In the genomic region with DNA sequence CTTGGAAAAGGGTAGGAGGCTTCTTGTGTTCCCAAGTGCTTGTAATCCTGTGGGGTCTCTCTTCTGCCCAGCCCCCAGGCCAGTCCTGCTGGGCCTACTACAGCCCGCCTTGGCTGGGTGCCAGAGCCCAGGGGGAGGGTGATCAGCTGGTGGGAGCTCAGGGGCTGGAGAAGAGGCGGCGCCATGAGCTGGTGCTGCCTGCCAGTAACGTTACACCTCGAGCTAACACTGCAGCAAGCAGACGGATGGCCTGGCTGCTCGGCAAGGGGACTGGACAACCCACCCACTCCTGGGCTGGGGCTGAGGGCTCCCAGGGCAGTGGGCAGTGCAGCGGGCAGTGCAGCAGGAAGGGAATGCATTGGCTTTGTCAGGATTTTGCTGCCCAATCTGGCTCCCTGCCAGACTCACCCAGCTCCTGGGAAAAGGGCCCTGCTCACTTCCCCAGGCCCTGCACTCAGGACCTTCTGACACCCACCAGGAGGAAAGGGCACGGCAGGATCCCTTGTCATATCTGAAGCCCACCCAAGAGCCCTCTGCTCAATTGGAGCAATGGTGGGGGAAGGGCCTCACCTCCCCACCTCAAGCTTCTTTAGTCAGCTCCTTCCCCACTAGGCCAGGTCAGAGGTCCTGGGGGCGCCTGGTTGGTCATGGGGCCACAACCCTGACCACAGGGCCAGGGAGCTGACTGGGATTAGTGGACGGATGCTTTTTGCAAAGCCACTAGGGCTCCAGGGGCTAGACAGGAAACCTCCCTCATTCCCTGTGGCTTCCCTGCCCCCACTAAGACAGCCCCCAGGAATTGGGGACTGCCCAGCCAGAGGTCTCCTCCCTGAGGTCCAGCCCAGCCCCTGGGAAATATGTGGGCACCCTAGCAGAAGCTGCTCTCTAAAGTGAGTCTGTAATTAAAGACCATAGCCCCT, we compare ENCODE assay signal across 8 mouse cellular contexts. TPM values are rescaled to one million over a fixed set of nuclear protein-coding genes. Genes with fewer than 3 reads are reported as not detected.
A peak's percentile ranks its signal among the peaks of the same experiment; 100 is the strongest.
DNase-seq lines count a peak whose midpoint lies in the region; ATAC-seq lines count a peak whose summit lies in the region.
"Had no signal": no experiment of that assay in that cellular context is flagged by ENCODE, and none has a peak within 500 bp of the region (broad histone marks: within the 10 kb centered on the region; RNA-seq: fewer than 3 reads in every experiment).

No protein-coding gene starts in this region.

- no peaks in the 10 kb centered on the region for H3K36me3 ChIP-seq in forebrain, embryonic 10.5 days (replicated peaks)
- H3K36me3 ChIP-seq in intestine, embryonic 16.5 days (ENCODE audit: control insufficient read depth, insufficient read depth, low read length) = no peaks in the 10 kb centered on the region
- H3K36me3 ChIP-seq in midbrain, embryonic 15.5 days (replicated peaks) = no peaks in the 10 kb centered on the region

- H3K4me1 ChIP-seq in forebrain, embryonic 10.5 days = peaks cover 43% of the 10 kb centered on the region
- H3K4me1 ChIP-seq in intestine, embryonic 16.5 days (ENCODE audit: control insufficient read depth, insufficient read depth, low read length) = peaks cover 41% of the 10 kb centered on the region
- H3K4me1 ChIP-seq in midbrain, embryonic 15.5 days = peaks cover 26% of the 10 kb centered on the region

- H3K9me3 ChIP-seq in forebrain, embryonic 10.5 days = no peaks in the 10 kb centered on the region
- no peaks in the 10 kb centered on the region for H3K9me3 ChIP-seq in intestine, embryonic 16.5 days (ENCODE audit: control insufficient read depth, low read length)
- H3K9me3 ChIP-seq in midbrain, embryonic 15.5 days = no peaks in the 10 kb centered on the region

- 11% methylated on average over 11 of the region's 11 CpGs for WGBS in forebrain, embryonic 10.5 days
- WGBS in intestine, embryonic 16.5 days = 23% methylated on average over 11 of the region's 11 CpGs
- WGBS in midbrain, embryonic 15.5 days = 14% methylated on average over 11 of the region's 11 CpGs

- H3K4me3 ChIP-seq in forebrain, embryonic 10.5 days = peak overlapping the region; percentile 49
- peak overlapping the region; percentile 50 for H3K4me3 ChIP-seq in intestine, embryonic 16.5 days (ENCODE audit: low read length)
- H3K4me3 ChIP-seq in midbrain, embryonic 15.5 days = 0 out of 2 replicates have a peak overlapping the region, but pooled peaks have one; percentile 1

- H3K9ac ChIP-seq in intestine, embryonic 16.5 days (ENCODE audit: low read depth, low read length) = peak overlapping the region; percentile 66
- no peak overlapping the region for H3K9ac ChIP-seq in midbrain, embryonic 15.5 days

- peak overlapping the region; percentile 88 for H3K4me2 ChIP-seq in intestine, embryonic 16.5 days (ENCODE audit: low read depth, low read length)
- H3K4me2 ChIP-seq in midbrain, embryonic 15.5 days = peak overlapping the region; percentile 54

- DNase-seq in right cerebral cortex, postnatal 14 days = peak; percentile 50
- DNase-seq in right cerebral cortex, adult 18-20 months = no peak
- DNase-seq in forebrain, embryonic 10.5 days (ENCODE audit: extremely low spot score, low spot score) = peak; percentile 35
- DNase-seq in urinary bladder, postnatal 14 days (ENCODE audit: low spot score) = no peak

- H3K27me3 ChIP-seq in forebrain, embryonic 10.5 days (ENCODE audit: poor library complexity, severe bottlenecking) = peaks cover 74% of the 10 kb centered on the region
- no peaks in the 10 kb centered on the region for H3K27me3 ChIP-seq in intestine, embryonic 16.5 days (replicated peaks; ENCODE audit: control insufficient read depth, insufficient read depth, low read length)
- peaks cover 10% of the 10 kb centered on the region; the same call in 1 of the 2 replicates for H3K27me3 ChIP-seq in midbrain, embryonic 15.5 days (replicated peaks)

- H3K27ac ChIP-seq in forebrain, embryonic 10.5 days = peak overlapping the region; percentile 63
- H3K27ac ChIP-seq in intestine, embryonic 16.5 days (ENCODE audit: low read length) = peak overlapping the region; percentile 68
- peak overlapping the region; percentile 23; the same call in 1 of the 2 replicates for H3K27ac ChIP-seq in midbrain, embryonic 15.5 days

- peak; percentile 65 for ATAC-seq in intestine, embryonic 16.5 days
- ATAC-seq in midbrain, embryonic 15.5 days (replicated peaks) = peak; percentile 82
- ATAC-seq in erythroid progenitor cell, adult 5-6 weeks (replicated peaks; ENCODE audit: low FRiP score, poor library complexity, severe bottlenecking) = no peak

RNA-seq across cellular contexts. Expression of a gene that starts 1.4 kb away (rescaled TPM):
- 2.5 and 3.1 TPM in 2 replicates for polyA plus RNA-seq in forebrain, embryonic 10.5 days (2016; fragmentation: Nextera tagmentation; extraction: Ambion mirVana)
- 12.4 and 14.0 TPM in 2 replicates for polyA plus RNA-seq in intestine, embryonic 16.5 days (2015; fragmentation: Nextera tagmentation; extraction: Ambion mirVana)
- polyA plus RNA-seq in midbrain, embryonic 15.5 days (2015; fragmentation: Nextera tagmentation; extraction: Ambion mirVana) = 7.2 and 8.7 TPM in 2 replicates
- not detected in 2 replicates for total RNA-seq in erythroid progenitor cell, adult 5-6 weeks (2015; ENCODE audit: low replicate concordance)
- total RNA-seq in erythroid progenitor cell, adult 5-6 weeks (2017; ENCODE audit: low replicate concordance) = 0.39 TPM in 1 of 2 replicates, not detected in the other
- total RNA-seq: common myeloid progenitor, adult 5-6 weeks had no signal

RNA-seq across cellular contexts. Expression of a gene that starts 25.1 kb away (rescaled TPM):
- polyA plus RNA-seq in forebrain, embryonic 10.5 days (2016; fragmentation: Nextera tagmentation; extraction: Ambion mirVana) = 0.89 and 1.0 TPM in 2 replicates
- polyA plus RNA-seq in intestine, embryonic 16.5 days (2015; fragmentation: Nextera tagmentation; extraction: Ambion mirVana) = 2.4 TPM in 2 replicates
- polyA plus RNA-seq in midbrain, embryonic 15.5 days (2015; fragmentation: Nextera tagmentation; extraction: Ambion mirVana) = 37.3 and 38.2 TPM in 2 replicates
- total RNA-seq in erythroid progenitor cell, adult 5-6 weeks (2015; ENCODE audit: low replicate concordance) = not detected in 2 replicates
- total RNA-seq in erythroid progenitor cell, adult 5-6 weeks (2017; ENCODE audit: low replicate concordance) = not detected in 2 replicates
- total RNA-seq: common myeloid progenitor, adult 5-6 weeks had no signal

RNA-seq across cellular contexts. Expression of a gene that starts 43.1 kb away (rescaled TPM):
- polyA plus RNA-seq in forebrain, embryonic 10.5 days (2016; fragmentation: Nextera tagmentation; extraction: Ambion mirVana) = 123 and 129 TPM in 2 replicates
- 67.6 and 74.8 TPM in 2 replicates for polyA plus RNA-seq in intestine, embryonic 16.5 days (2015; fragmentation: Nextera tagmentation; extraction: Ambion mirVana)
- 78.2 and 88.8 TPM in 2 replicates for polyA plus RNA-seq in midbrain, embryonic 15.5 days (2015; fragmentation: Nextera tagmentation; extraction: Ambion mirVana)
- total RNA-seq in erythroid progenitor cell, adult 5-6 weeks (2015; ENCODE audit: low replicate concordance) = 10.9 and 12.3 TPM in 2 replicates
- 30.0 and 48.4 TPM in 2 replicates for total RNA-seq in erythroid progenitor cell, adult 5-6 weeks (2017; ENCODE audit: low replicate concordance)

Comparison
In these comparisons a context has a peak if more than half of its experiments do, and no peak if none do; other contexts are left out.
1. DNase-seq: peak in right cerebral cortex, postnatal 14 days (single experiment) and forebrain, embryonic 10.5 days (single experiment); none in right cerebral cortex, adult 18-20 months (single experiment) and urinary bladder, postnatal 14 days (single experiment).
2. RNA of a gene that starts 25.1 kb away (polyA plus RNA-seq): 37.3 to 38.2 TPM in midbrain, embryonic 15.5 days; 2.4 TPM in intestine, embryonic 16.5 days and 0.89 to 1.0 TPM in forebrain, embryonic 10.5 days; every median in the first group is over 10 times any median in the second.
3. Peak in every context shown above with its lines, with median percentiles within 50 percentile points of each other: H3K27ac ChIP-seq and H3K4me3 ChIP-seq.